Mouse (Mus musculus) stomach, postnatal 0 days (tissue): ENCODE results near the gene Atg9b. TPM values are rescaled to one million over a fixed set of nuclear protein-coding genes. Genes with fewer than 3 reads are reported as not detected.
A peak's percentile ranks its signal among the peaks of the same experiment; 100 is the strongest.

Experiments
- ATAC-seq: fragments of 200-750 bp; cut with Nextera tagmentation; 2 replicates; pipeline ENCODE4 v1.8.0; 2017; ENCODE audit not compliant: low FRiP score, low TSS enrichment
- DNase-seq: peaks from one replicate; pipeline ENCODE4 v3.0.0-alpha.2; 2016; ENCODE audit warnings: low spot score
- H3K27ac ChIP-seq: fragments of 300-500 bp; sonication (generic); replicated peaks from 2 replicates; pipeline ENCODE4 v1.5.1; 2014; ENCODE audit warnings: mild to moderate bottlenecking, control low read depth
- H3K27me3 ChIP-seq: fragments of 300-500 bp; sonication (generic); 2 replicates; pipeline ENCODE4 v1.6.1; 2014; ENCODE audit warnings: low read length; ENCODE audit not compliant: control insufficient read depth, insufficient read depth
- H3K36me3 ChIP-seq: fragments of 300-500 bp; sonication (generic); 2 replicates; pipeline ENCODE4 v1.6.1; 2014; ENCODE audit warnings: low read length, mixed read lengths; ENCODE audit not compliant: control insufficient read depth, insufficient read depth
- H3K4me1 ChIP-seq: fragments of 300-500 bp; sonication (generic); replicated peaks from 2 replicates; pipeline ENCODE4 v1.6.1; 2014; ENCODE audit warnings: antibody characterized with exemption; ENCODE audit not compliant: control insufficient read depth, insufficient read depth
- H3K4me2 ChIP-seq: fragments of 300-500 bp; sonication (generic); replicated peaks from 2 replicates; pipeline ENCODE4 v1.6.1; 2014; ENCODE audit warnings: low read depth, mild to moderate bottlenecking, control low read depth, moderate library complexity
- H3K4me3 ChIP-seq: fragments of 300-500 bp; sonication (generic); 2 replicates; pipeline ENCODE4 v1.5.1; 2014; ENCODE audit warnings: low read depth, low read length, control low read depth
- H3K9ac ChIP-seq: fragments of 300-500 bp; sonication (generic); 2 replicates; pipeline ENCODE4 v1.6.1; 2014; ENCODE audit warnings: mild to moderate bottlenecking, low read length, control low read depth, mixed read lengths
- H3K9me3 ChIP-seq: fragments of 300-500 bp; sonication (generic); 2 replicates; pipeline ENCODE4 v1.6.1; 2016; ENCODE audit warnings: low read length; ENCODE audit not compliant: control insufficient read depth
- CTCF ChIP-seq: IDR thresholded peaks from 2 replicates; pipeline ENCODE4 v1.5.1; 2016; ENCODE audit warnings: antibody characterized with exemption, low read depth, mild to moderate bottlenecking, moderate library complexity
- EP300 ChIP-seq: optimal IDR thresholded peaks from 2 replicates; pipeline ENCODE3; 2016; ENCODE audit warnings: antibody characterized with exemption
- WGBS: fragments of 180-500 bp; shearing (Covaris S2); extraction: QIAGEN DNeasy Blood & Tissue Kit; methylation state at CpG from one replicate; pipeline ENCODE4 v1.1.7; 2014; 5-methylcytosine and 5-hydroxymethylcytosine counted together
- polyA plus RNA-seq: library from polyadenylated mRNA; unstranded; fragments of >200 nt; fragmentation: Nextera tagmentation; extraction: Ambion mirVana; gene quantifications from 2 replicates; pipeline ENCODE4 v1.2.1, GENCODE M21; 2015

Gene Atg9b
- polyA plus RNA-seq, 1 experiment from 2014 or later: 4.1 TPM

DNA sequence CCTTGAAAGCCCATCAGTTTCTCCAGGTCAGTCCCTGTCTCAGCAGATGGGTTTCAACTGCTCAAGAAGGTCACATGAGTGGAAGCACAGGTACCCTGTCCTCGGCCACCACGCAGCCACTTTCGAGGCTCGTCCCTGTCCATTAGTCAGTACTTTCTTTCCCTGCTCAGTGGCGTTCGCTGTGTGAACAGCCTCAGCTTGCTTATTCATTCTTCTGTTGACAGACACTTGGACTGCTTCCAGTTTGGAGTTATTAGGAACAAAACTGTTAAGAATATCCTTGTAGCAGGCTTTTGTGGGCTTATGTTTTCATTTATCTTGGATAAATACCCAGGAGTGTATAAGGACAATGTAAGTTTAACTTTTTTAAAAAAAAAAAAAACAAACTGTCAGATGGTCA, 17.7 kb downstream of the Atg9b start:
- Histone ChIP-seq H3K9ac (no peak overlapping the region), H3K27me3 (0 out of 2 replicates have a peak, but pooled peaks cover 2% of the 10 kb centered on the region), H3K4me2 (no peak overlapping the region), H3K9me3 (no peaks in the 10 kb centered on the region), H3K27ac (no peak overlapping the region), H3K4me1 (no peaks in the 10 kb centered on the region; the same call in 1 of the 2 replicates), H3K36me3 (no peaks in the 10 kb centered on the region), H3K4me3 (no peak overlapping the region)
- TF ChIP-seq CTCF (no peak), EP300 (no peak)
- DNase-seq (no peak), ATAC-seq (no peak)
- 10% methylated on average over 6 of the region's 6 CpGs for WGBS

DNA sequence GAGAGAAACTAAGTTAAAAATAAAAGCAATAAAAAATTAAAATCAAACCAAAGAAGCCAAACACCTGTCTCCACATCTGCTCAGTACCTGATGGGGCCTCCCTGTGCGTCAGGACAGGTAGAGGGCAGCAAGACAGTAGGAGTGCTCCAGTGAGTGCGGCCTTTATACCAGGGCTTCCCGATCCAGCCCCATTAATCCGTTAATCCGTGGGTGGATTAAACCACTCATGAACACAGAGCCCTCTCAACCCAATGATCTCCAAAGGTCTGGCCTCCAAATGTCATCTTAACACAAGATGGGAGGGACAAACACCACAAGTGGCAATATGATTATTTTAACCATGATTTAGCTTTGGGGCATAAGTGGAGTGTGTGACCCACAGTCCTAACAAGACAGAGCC, 18.1 kb downstream of the Atg9b start:
- DNase-seq (no peak), ATAC-seq (no peak)
- H3K27me3 ChIP-seq: 0 out of 2 replicates have a peak, but pooled peaks cover 2% of the 10 kb centered on the region
- H3K4me3 ChIP-seq: no peak overlapping the region
- no peaks in the 10 kb centered on the region for H3K9me3 ChIP-seq
- no peak overlapping the region for H3K4me2 ChIP-seq
- 67% methylated on average over 5 of the region's 5 CpGs for WGBS
- no peak overlapping the region for H3K27ac ChIP-seq
- TF ChIP-seq CTCF (no peak), EP300 (no peak)
- H3K9ac ChIP-seq: no peak overlapping the region
- H3K4me1 ChIP-seq: no peaks in the 10 kb centered on the region; the same call in 1 of the 2 replicates
- no peaks in the 10 kb centered on the region for H3K36me3 ChIP-seq

- ATAC-seq (no peak), DNase-seq (no peak)
- 0 out of 2 replicates have a peak, but pooled peaks cover 2% of the 10 kb centered on the region for H3K27me3 ChIP-seq
- H3K4me2 ChIP-seq: no peak overlapping the region
- no peak for TF ChIP-seq EP300
- H3K27ac ChIP-seq: no peak overlapping the region
- 81% methylated on average over 9 of the region's 9 CpGs for WGBS
- no peaks in the 10 kb centered on the region for H3K36me3 ChIP-seq
- no peaks in the 10 kb centered on the region for H3K9me3 ChIP-seq
- H3K4me1 ChIP-seq: no peaks in the 10 kb centered on the region; the same call in 1 of the 2 replicates
- H3K9ac ChIP-seq: no peak overlapping the region
- H3K4me3 ChIP-seq: no peak overlapping the region
Measured at GRCm38 (mm10) chr5:24369767-24370166, 22.2 kb downstream of the Atg9b start.

DNA sequence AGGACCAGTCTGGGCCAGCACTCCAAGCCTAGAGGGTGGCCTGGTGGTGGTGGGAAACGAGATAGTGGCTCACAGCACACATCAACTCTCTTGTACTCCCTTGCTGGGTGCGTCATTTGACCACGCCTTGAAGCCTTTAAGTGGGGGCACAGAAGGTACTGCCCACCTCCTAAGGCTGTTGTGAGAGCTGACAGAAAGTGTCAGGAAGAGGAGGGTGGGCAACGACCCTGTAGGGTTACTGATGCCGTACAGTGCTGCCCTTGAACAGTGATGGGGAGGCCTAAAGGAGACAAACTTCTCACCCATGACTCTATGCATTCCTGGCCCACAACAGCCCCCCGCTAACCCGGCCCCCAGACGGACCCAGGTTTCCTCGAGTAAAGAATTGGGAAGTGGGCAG, 25.5 kb downstream of the Atg9b start:
- H3K27ac ChIP-seq: no peak overlapping the region
- H3K4me1 ChIP-seq: no peaks in the 10 kb centered on the region
- H3K4me2 ChIP-seq: no peak overlapping the region
- no peaks in the 10 kb centered on the region for H3K36me3 ChIP-seq
- H3K9me3 ChIP-seq: no peaks in the 10 kb centered on the region
- ATAC-seq (no peak), DNase-seq (no peak)
- H3K27me3 ChIP-seq: no peaks in the 10 kb centered on the region
- WGBS: 78% methylated on average over 9 of the region's 9 CpGs
- TF ChIP-seq CTCF (no peak), EP300 (no peak)
- no peak overlapping the region for H3K9ac ChIP-seq
- H3K4me3 ChIP-seq: no peak overlapping the region

- H3K27ac ChIP-seq: no peak overlapping the region
- H3K9ac ChIP-seq: no peak overlapping the region
- H3K4me3 ChIP-seq: no peak overlapping the region
- no peaks in the 10 kb centered on the region for H3K9me3 ChIP-seq
- no peaks in the 10 kb centered on the region for H3K4me1 ChIP-seq
- ATAC-seq (no peak), DNase-seq (no peak)
- no peak overlapping the region for H3K4me2 ChIP-seq
- WGBS: 36% methylated on average over 5 of the region's 5 CpGs
- TF ChIP-seq EP300 (no peak), CTCF (no peak)
- H3K27me3 ChIP-seq: no peaks in the 10 kb centered on the region
- no peaks in the 10 kb centered on the region for H3K36me3 ChIP-seq
Measured at GRCm38 (mm10) chr5:24365528-24365927, 26.4 kb downstream of the Atg9b start.

GRCm38 (mm10) chr5:24364963-24365362, 27.0 kb downstream of the Atg9b start:
- no peaks in the 10 kb centered on the region for H3K27me3 ChIP-seq
- no peak overlapping the region for H3K9ac ChIP-seq
- no peak overlapping the region; the same call in 1 of the 2 replicates for H3K27ac ChIP-seq
- ATAC-seq (no peak), DNase-seq (no peak)
- no peaks in the 10 kb centered on the region for H3K4me1 ChIP-seq
- 85% methylated on average over 10 of the region's 10 CpGs for WGBS
- H3K4me2 ChIP-seq: no peak overlapping the region
- no peak for TF ChIP-seq CTCF
- TF ChIP-seq EP300: no peak
- H3K9me3 ChIP-seq: no peaks in the 10 kb centered on the region
- peak overlapping the region; percentile 15 for H3K4me3 ChIP-seq
- H3K36me3 ChIP-seq: no peaks in the 10 kb centered on the region
